Mouse (Mus musculus) hindbrain, embryonic 11.5 days (tissue): ENCODE results near the gene Aoc1. TPM values are rescaled to one million over a fixed set of nuclear protein-coding genes. Genes with fewer than 3 reads are reported as not detected.

Experiments
- ATAC-seq: fragments of 200-750 bp; cut with Nextera tagmentation; 2 replicates; pipeline ENCODE4 v1.8.0; 2017; ENCODE audit warnings: mild to moderate bottlenecking, moderate TSS enrichment, moderate library complexity; ENCODE audit not compliant: low FRiP score
- DNase-seq: peaks from one replicate; pipeline ENCODE4 v3.0.0-alpha.2; 2015; ENCODE audit warnings: low spot score
- H3K27ac ChIP-seq: fragments of 300-500 bp; sonication (generic); 2 replicates; pipeline ENCODE4 v1.5.1; 2014; ENCODE audit warnings: mild to moderate bottlenecking, low read depth, low read length
- H3K27me3 ChIP-seq: fragments of 300-500 bp; sonication (generic); 2 replicates; pipeline ENCODE4 v1.6.1; 2014; ENCODE audit warnings: mild to moderate bottlenecking, low read length, moderate library complexity, mixed read lengths; ENCODE audit not compliant: control insufficient read depth, insufficient read depth
- H3K36me3 ChIP-seq: fragments of 300-500 bp; sonication (generic); 2 replicates; pipeline ENCODE4 v1.6.1; 2014; ENCODE audit warnings: mild to moderate bottlenecking, low read length, moderate library complexity, mixed read lengths; ENCODE audit not compliant: control insufficient read depth, insufficient read depth
- H3K4me1 ChIP-seq: fragments of 300-500 bp; sonication (generic); replicated peaks from 2 replicates; pipeline ENCODE4 v1.6.1; 2014; ENCODE audit warnings: low read length, mixed read lengths; ENCODE audit not compliant: control insufficient read depth, insufficient read depth
- H3K4me2 ChIP-seq: fragments of 300-500 bp; sonication (generic); replicated peaks from 2 replicates; pipeline ENCODE4 v1.6.1; 2014; ENCODE audit warnings: mild to moderate bottlenecking, low read depth, low read length
- H3K4me3 ChIP-seq: fragments of 300-500 bp; sonication (generic); 2 replicates; pipeline ENCODE4 v1.5.1; 2014; ENCODE audit warnings: low read depth, low read length
- H3K9ac ChIP-seq: fragments of 300-500 bp; sonication (generic); 2 replicates; pipeline ENCODE4 v1.6.1; 2014; ENCODE audit warnings: low read depth, low read length
- H3K9me3 ChIP-seq: fragments of 300-500 bp; sonication (generic); 2 replicates; pipeline ENCODE4 v1.6.1; 2016; ENCODE audit warnings: low read length; ENCODE audit not compliant: control insufficient read depth
- WGBS: fragments of 180-500 bp; shearing (Covaris S2); extraction: QIAGEN DNeasy Blood & Tissue Kit; methylation state at CpG from one replicate; pipeline ENCODE4 v1.1.7; 2014; 5-methylcytosine and 5-hydroxymethylcytosine counted together
- polyA plus RNA-seq: library from polyadenylated mRNA; unstranded; fragments of >200 nt; fragmentation: Nextera tagmentation; extraction: Ambion mirVana; gene quantifications from 2 replicates; pipeline ENCODE4 v1.2.1, GENCODE M21; 2014

Gene Aoc1
- polyA plus RNA-seq, 1 experiment from 2014 or later = not detected

DNA sequence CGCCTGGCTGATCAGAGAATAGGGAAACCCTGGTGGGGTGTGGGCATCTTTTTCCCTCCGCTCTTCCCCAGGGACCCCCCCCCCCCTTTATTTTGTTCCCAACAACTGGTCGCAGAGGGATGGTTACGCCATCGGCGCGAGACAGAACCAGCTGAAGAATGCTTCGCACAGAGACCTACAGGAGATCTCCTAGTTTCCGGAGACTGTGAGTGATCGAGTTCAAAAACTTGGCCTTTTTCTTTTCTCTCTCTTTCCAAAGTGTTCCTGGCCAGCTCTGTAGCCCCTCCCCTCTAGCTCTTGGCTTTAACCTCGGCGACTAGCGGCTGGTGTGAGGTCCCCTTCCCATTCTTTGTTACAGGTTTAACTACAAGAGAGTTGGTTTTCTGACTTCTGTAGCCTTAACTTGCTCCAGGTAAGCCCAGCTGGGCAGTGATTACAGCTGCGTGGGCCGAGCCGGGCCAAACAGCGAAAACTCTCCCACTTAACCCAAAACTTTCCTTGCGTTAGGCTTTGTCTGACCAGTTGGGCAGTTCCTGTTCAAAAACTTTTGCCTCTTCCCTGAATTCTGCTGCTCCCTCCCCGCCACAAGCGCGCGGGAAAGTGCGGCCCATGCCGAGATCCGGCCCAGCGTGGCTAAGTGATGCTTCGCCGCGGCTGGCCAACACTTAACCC is 20.7 kb upstream of the Aoc1 start:
- WGBS = under 1% methylated on average over 29 of the region's 29 CpGs
- Histone ChIP-seq H3K9me3 (no peaks in the 10 kb centered on the region), H3K4me1 (no peaks in the 10 kb centered on the region), H3K27me3 (no peaks in the 10 kb centered on the region), H3K27ac (peak overlapping the region; percentile 30; the same call in 1 of the 2 replicates), H3K4me3 (peak overlapping the region; percentile 23), H3K9ac (peak overlapping the region; percentile 37; the same call in 1 of the 2 replicates), H3K36me3 (no peaks in the 10 kb centered on the region), H3K4me2 (peak overlapping the region; percentile 48)
- ATAC-seq = 0 out of 2 replicates have a peak, but pooled peaks have one; percentile 19
- peak; percentile 70 for DNase-seq

- 99% methylated on average over 2 of the region's 2 CpGs for WGBS
- Histone ChIP-seq H3K36me3 (no peaks in the 10 kb centered on the region), H3K27ac (no peak overlapping the region), H3K4me1 (no peaks in the 10 kb centered on the region), H3K4me2 (no peak overlapping the region), H3K27me3 (no peaks in the 10 kb centered on the region), H3K9me3 (no peaks in the 10 kb centered on the region), H3K9ac (no peak overlapping the region), H3K4me3 (no peak overlapping the region)
- no peak for ATAC-seq
- no peak for DNase-seq
Measured at GRCm38 (mm10) chr6:48854155-48854554, 18.5 kb upstream of the Aoc1 start.

DNA sequence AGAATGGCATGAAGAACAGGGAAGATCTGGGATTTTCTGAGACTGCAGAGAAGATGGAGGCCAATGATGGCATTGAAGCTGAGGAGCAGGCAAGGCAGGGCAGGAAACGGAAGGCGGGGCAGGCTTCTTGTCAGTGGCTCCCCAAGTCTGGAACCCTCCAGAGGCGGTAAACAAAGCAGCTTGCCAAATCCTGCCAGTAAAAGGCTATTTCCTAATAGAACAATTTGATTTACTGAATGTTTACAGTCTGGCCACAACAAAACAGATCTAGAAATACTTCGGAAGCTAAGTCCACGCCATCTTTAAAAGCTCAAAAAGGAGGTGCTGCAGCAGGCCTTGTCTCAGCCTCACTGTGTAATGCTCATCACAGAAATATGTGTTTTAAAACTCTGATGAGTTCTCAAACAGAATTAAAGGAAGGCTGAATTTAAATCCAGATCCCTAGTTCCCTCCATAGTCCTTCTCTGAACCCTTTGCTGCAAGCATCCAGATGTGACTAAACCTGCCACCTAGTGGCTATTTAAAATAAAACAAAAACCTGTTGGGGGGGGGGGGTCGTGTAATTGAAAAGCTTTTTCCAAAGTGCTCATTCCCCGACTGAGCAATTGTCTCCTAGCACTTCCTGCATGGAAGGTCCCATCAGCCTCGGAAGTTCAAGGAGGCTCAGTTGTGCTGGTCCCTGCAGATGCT is 14.9 kb upstream of the Aoc1 start:
- Histone ChIP-seq H3K27me3 (no peaks in the 10 kb centered on the region), H3K4me2 (no peak overlapping the region), H3K9ac (no peak overlapping the region), H3K9me3 (no peaks in the 10 kb centered on the region), H3K4me1 (no peaks in the 10 kb centered on the region), H3K4me3 (no peak overlapping the region), H3K27ac (no peak overlapping the region), H3K36me3 (no peaks in the 10 kb centered on the region)
- DNase-seq = no peak
- no peak for ATAC-seq
- WGBS = 60% methylated on average over 8 of the region's 8 CpGs

DNA sequence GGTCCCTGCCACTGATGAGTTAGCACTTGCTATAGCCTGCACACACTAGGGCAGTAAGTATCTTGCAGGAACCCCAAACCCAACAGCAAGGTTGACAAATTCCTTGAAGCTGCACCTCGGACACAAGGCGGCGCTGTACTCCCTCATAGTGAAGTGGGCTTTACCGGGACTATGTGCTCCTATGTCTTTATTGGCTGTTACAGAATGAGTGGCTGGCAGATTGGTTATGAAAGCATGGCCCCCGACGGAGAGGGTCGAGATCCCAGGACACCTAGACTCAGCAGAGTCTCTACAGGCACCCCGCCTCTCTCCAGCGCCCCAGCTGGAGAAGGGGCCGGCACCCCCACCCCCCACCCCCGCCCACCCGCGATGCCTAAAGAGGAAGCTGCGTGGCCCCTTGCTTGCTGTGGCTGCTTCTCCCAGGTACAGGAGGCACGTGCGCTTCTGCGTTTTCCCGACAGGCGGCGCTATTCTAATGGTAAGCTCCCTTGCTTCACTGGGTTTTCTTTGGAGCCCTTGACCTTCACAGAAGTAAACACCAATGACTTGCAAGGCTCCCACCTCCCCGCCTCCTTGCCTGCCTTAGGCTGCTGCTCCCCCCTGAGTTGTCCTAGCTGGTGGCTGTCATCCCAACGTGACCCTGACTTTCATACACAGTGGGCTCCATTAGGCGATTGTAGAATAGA is 12.4 kb upstream of the Aoc1 start:
- H3K4me1 ChIP-seq = no peaks in the 10 kb centered on the region
- no peak overlapping the region for H3K27ac ChIP-seq
- no peaks in the 10 kb centered on the region for H3K27me3 ChIP-seq
- WGBS = 15% methylated on average over 21 of the region's 23 CpGs
- no peaks in the 10 kb centered on the region for H3K36me3 ChIP-seq
- H3K9me3 ChIP-seq = no peaks in the 10 kb centered on the region
- ATAC-seq = no peak
- H3K4me3 ChIP-seq = no peak overlapping the region
- H3K4me2 ChIP-seq = peak overlapping the region; percentile 22
- DNase-seq = peak; percentile 75
- no peak overlapping the region for H3K9ac ChIP-seq

- no peak overlapping the region for H3K4me3 ChIP-seq
- ATAC-seq = no peak
- H3K9me3 ChIP-seq = no peaks in the 10 kb centered on the region
- no peaks in the 10 kb centered on the region for H3K27me3 ChIP-seq
- no peak for DNase-seq
- H3K27ac ChIP-seq = no peak overlapping the region
- no peak overlapping the region for H3K4me2 ChIP-seq
- no peaks in the 10 kb centered on the region for H3K36me3 ChIP-seq
- H3K9ac ChIP-seq = no peak overlapping the region
- WGBS = 85% methylated on average over 1 of the region's 1 CpGs
- no peaks in the 10 kb centered on the region for H3K4me1 ChIP-seq
Measured at GRCm38 (mm10) chr6:48860851-48861250, 11.8 kb upstream of the Aoc1 start.

- no peaks in the 10 kb centered on the region for H3K27me3 ChIP-seq
- 67% methylated on average over 12 of the region's 12 CpGs for WGBS
- no peak overlapping the region for H3K4me2 ChIP-seq
- no peak overlapping the region for H3K4me3 ChIP-seq
- DNase-seq (no peak), ATAC-seq (no peak)
- H3K4me1 ChIP-seq = no peaks in the 10 kb centered on the region
- no peak overlapping the region for H3K9ac ChIP-seq
- H3K36me3 ChIP-seq = no peaks in the 10 kb centered on the region
- H3K27ac ChIP-seq = no peak overlapping the region
- H3K9me3 ChIP-seq = no peaks in the 10 kb centered on the region
Measured at GRCm38 (mm10) chr6:48861616-48862280, 10.9 kb upstream of the Aoc1 start.

GRCm38 (mm10) chr6:48862816-48863215 is 9.9 kb upstream of the Aoc1 start:
- WGBS = 87% methylated on average over 4 of the region's 4 CpGs
- H3K4me2 ChIP-seq = no peak overlapping the region
- ATAC-seq = no peak
- no peaks in the 10 kb centered on the region for H3K27me3 ChIP-seq
- H3K9ac ChIP-seq = no peak overlapping the region
- no peaks in the 10 kb centered on the region for H3K9me3 ChIP-seq
- no peak overlapping the region for H3K4me3 ChIP-seq
- H3K27ac ChIP-seq = no peak overlapping the region
- H3K36me3 ChIP-seq = no peaks in the 10 kb centered on the region
- no peak for DNase-seq
- no peaks in the 10 kb centered on the region for H3K4me1 ChIP-seq

DNA sequence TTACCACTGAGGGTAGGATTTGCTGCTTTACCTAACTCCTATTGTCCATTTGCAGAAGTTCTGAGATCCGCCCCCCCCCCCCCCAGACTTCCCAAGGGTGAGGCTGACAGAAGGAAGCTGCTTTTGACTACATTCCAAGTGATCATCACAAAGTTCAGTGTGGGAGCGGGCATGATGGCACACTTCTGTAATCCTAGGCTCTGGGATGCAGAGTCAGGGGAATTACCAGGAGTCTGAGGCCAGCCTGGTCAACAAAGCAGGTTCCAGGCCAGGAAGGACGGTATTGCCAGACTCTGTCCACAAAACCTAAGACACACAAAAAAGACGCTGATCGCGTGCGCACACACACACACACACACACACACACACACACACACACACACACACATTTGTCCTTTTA is 9.2 kb upstream of the Aoc1 start:
- H3K9ac ChIP-seq = no peak overlapping the region
- DNase-seq (no peak), ATAC-seq (no peak)
- no peaks in the 10 kb centered on the region for H3K9me3 ChIP-seq
- no peaks in the 10 kb centered on the region for H3K4me1 ChIP-seq
- H3K27ac ChIP-seq = no peak overlapping the region
- 95% methylated on average over 7 of the region's 7 CpGs for WGBS
- no peak overlapping the region for H3K4me2 ChIP-seq
- H3K27me3 ChIP-seq = no peaks in the 10 kb centered on the region
- H3K36me3 ChIP-seq = no peaks in the 10 kb centered on the region
- H3K4me3 ChIP-seq = no peak overlapping the region
